28 mouse cellular contexts compared by ENCODE assay signal in the genomic region with DNA sequence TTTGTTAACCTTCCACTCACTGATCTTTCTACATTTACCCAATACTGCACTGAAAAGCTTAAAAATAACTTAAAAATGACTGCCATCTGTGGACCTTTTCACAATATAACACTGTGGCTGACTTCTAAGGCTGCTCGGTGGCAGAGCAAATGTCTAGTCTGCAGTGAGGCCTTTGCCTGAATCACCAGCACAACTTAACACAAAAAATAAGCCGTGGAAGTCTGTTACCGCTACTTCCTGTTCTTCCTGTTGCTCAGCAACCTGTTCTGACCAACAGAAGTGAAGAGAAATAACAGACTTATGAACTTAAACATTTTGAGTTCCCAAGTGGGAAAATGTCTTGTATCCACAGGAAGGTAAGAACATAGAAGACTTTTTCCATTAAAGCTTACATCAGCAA. TPM values are rescaled to one million over a fixed set of nuclear protein-coding genes. Genes with fewer than 3 reads are reported as not detected.
DNase-seq lines count a peak whose midpoint lies in the region; ATAC-seq lines count a peak whose summit lies in the region.
"Had no signal": no experiment of that assay in that cellular context is flagged by ENCODE, and none has a peak within 500 bp of the region (broad histone marks: within the 10 kb centered on the region; RNA-seq: fewer than 3 reads in every experiment).

No protein-coding gene starts in this region.

- 94% methylated on average over 3 of the region's 3 CpGs for WGBS in neural tube, embryonic 15.5 days

- peak; percentile 20 for DNase-seq in 416B (ENCODE audit: low read depth)
- DNase-seq in CD4-positive helper T cell, adult 2 months (ENCODE audit: low read depth, low spot score), result peak; percentile 15
- no peak for DNase-seq in cerebellum, postnatal 14 days
- DNase-seq in heart, adult 11 months, result no peak
- DNase-seq: cerebellum, adult 2 months had no signal

- no peaks in the 10 kb centered on the region for H3K27me3 ChIP-seq in neural tube, embryonic 15.5 days (replicated peaks)
- H3K27me3 ChIP-seq: CH12.LX; forebrain, embryonic 12.5 days; heart, embryonic 15.5 days; neural tube, embryonic 12.5 days had no signal

- H3K9ac ChIP-seq in neural tube, embryonic 15.5 days (replicated peaks), result no peak overlapping the region
- H3K9ac ChIP-seq: forebrain, embryonic 12.5 days; heart, embryonic 15.5 days; hindbrain, embryonic 14.5 days; liver, embryonic 14.5 days; neural tube, embryonic 12.5 days had no signal

- 0 out of 2 replicates have a peak, but pooled peaks have one; percentile 6 for ATAC-seq in erythroid progenitor cell, adult 5-6 weeks (replicated peaks; ENCODE audit: low FRiP score, poor library complexity, severe bottlenecking)
- peak; percentile 60 for ATAC-seq in monocyte, adult 5-6 weeks (replicated peaks; ENCODE audit: insufficient number of reproducible peaks, low FRiP score, low TSS enrichment, poor library complexity, severe bottlenecking)
- no peak for ATAC-seq in neural tube, embryonic 15.5 days (ENCODE audit: low FRiP score)
- ATAC-seq: intestine, embryonic 16.5 days had no signal

- no peak overlapping the region for H3K4me2 ChIP-seq in neural tube, embryonic 15.5 days
- H3K4me2 ChIP-seq: forebrain, embryonic 12.5 days; heart, embryonic 15.5 days; hindbrain, embryonic 14.5 days; midbrain, embryonic 11.5 days; neural tube, embryonic 12.5 days had no signal

- H3K4me3 ChIP-seq in neural tube, embryonic 15.5 days (replicated peaks), result no peak overlapping the region
- H3K4me3 ChIP-seq: embryonic facial prominence, embryonic 10.5 days; forebrain, embryonic 12.5 days; heart, embryonic 15.5 days; neural tube, embryonic 12.5 days had no signal

- H3K9me3 ChIP-seq in neural tube, embryonic 15.5 days (replicated peaks), result no peaks in the 10 kb centered on the region
- H3K9me3 ChIP-seq: heart, embryonic 15.5 days had no signal

- no peaks in the 10 kb centered on the region for H3K4me1 ChIP-seq in neural tube, embryonic 15.5 days
- H3K4me1 ChIP-seq: embryonic facial prominence, embryonic 10.5 days; forebrain, embryonic 12.5 days; heart, embryonic 15.5 days; neural tube, embryonic 12.5 days had no signal

- no peak overlapping the region for H3K27ac ChIP-seq in neural tube, embryonic 15.5 days (replicated peaks)
- H3K27ac ChIP-seq: embryonic facial prominence, embryonic 10.5 days; forebrain, embryonic 12.5 days; heart, embryonic 15.5 days; hindbrain, embryonic 14.5 days; liver, embryonic 14.5 days; neural tube, embryonic 12.5 days had no signal

- peaks cover 2% of the 10 kb centered on the region; the same call in 1 of the 2 replicates for H3K36me3 ChIP-seq in neural tube, embryonic 15.5 days
- H3K36me3 ChIP-seq: heart, embryonic 15.5 days had no signal

RNA-seq across cellular contexts. Expression of a gene that starts 11.5 kb away (rescaled TPM):
- total RNA-seq in erythroid progenitor cell, adult 5-6 weeks (2015; ENCODE audit: low replicate concordance), result 41.4 and 42.3 TPM in 2 replicates
- total RNA-seq in erythroid progenitor cell, adult 5-6 weeks (2017; ENCODE audit: low replicate concordance), result 44.0 and 54.0 TPM in 2 replicates
- total RNA-seq in monocyte, adult 5-6 weeks (2017), result 120 to 181 TPM (median 170 TPM) in 3 replicates
- 31.6 and 37.3 TPM in 2 replicates for polyA plus RNA-seq in neural tube, embryonic 15.5 days (2015; fragmentation: Nextera tagmentation; extraction: Ambion mirVana)

RNA-seq across cellular contexts. Expression of a gene that starts 36.7 kb away (rescaled TPM):
- total RNA-seq in erythroid progenitor cell, adult 5-6 weeks (2015; ENCODE audit: low replicate concordance), result not detected in 2 replicates
- not detected in 2 replicates for total RNA-seq in erythroid progenitor cell, adult 5-6 weeks (2017; ENCODE audit: low replicate concordance)
- not detected in 3 replicates for total RNA-seq in monocyte, adult 5-6 weeks (2017)
- polyA plus RNA-seq in neural tube, embryonic 15.5 days (2015; fragmentation: Nextera tagmentation; extraction: Ambion mirVana), result not detected in 2 replicates
- total RNA-seq: adrenal gland, postnatal 4 days; CH12.LX; gastrocnemius, adult 8-10 months; heart, adult 8-10 months; layer of hippocampus, postnatal 25 days; left cerebral cortex, postnatal 14 days; MEL had no signal
- polyA plus RNA-seq: cerebellum, adult 2 months; embryonic facial prominence, embryonic 10.5 days; forebrain, embryonic 12.5 days; heart, embryonic 15.5 days; hindbrain, embryonic 14.5 days; intestine, embryonic 16.5 days; kidney, embryonic 14.5 days; large intestine, adult 2 months; limb, embryonic 14.5 days; liver, embryonic 14.5 days; lung, embryonic 16.5 days; midbrain, embryonic 11.5 days; neural tube, embryonic 12.5 days; stomach, embryonic 14.5 days had no signal

RNA-seq across cellular contexts. Expression of a gene that starts 48.7 kb away (rescaled TPM):
- total RNA-seq in erythroid progenitor cell, adult 5-6 weeks (2015; ENCODE audit: low replicate concordance), result not detected in 2 replicates
- not detected in 2 replicates for total RNA-seq in erythroid progenitor cell, adult 5-6 weeks (2017; ENCODE audit: low replicate concordance)
- not detected in 3 replicates for total RNA-seq in monocyte, adult 5-6 weeks (2017)
- polyA plus RNA-seq in neural tube, embryonic 15.5 days (2015; fragmentation: Nextera tagmentation; extraction: Ambion mirVana), result not detected in 2 replicates
- total RNA-seq: adrenal gland, postnatal 4 days; CH12.LX; gastrocnemius, adult 8-10 months; heart, adult 8-10 months; layer of hippocampus, postnatal 25 days; left cerebral cortex, postnatal 14 days; MEL had no signal
- polyA plus RNA-seq: cerebellum, adult 2 months; embryonic facial prominence, embryonic 10.5 days; forebrain, embryonic 12.5 days; heart, embryonic 15.5 days; hindbrain, embryonic 14.5 days; intestine, embryonic 16.5 days; kidney, embryonic 14.5 days; large intestine, adult 2 months; limb, embryonic 14.5 days; liver, embryonic 14.5 days; lung, embryonic 16.5 days; midbrain, embryonic 11.5 days; neural tube, embryonic 12.5 days; stomach, embryonic 14.5 days had no signal

RNA-seq across cellular contexts. Expression of a gene that starts 48.8 kb away (rescaled TPM):
- not detected in 2 replicates for total RNA-seq in erythroid progenitor cell, adult 5-6 weeks (2015; ENCODE audit: low replicate concordance)
- total RNA-seq in erythroid progenitor cell, adult 5-6 weeks (2017; ENCODE audit: low replicate concordance), result not detected in 2 replicates
- total RNA-seq in monocyte, adult 5-6 weeks (2017), result not detected in 3 replicates
- not detected in 2 replicates for polyA plus RNA-seq in neural tube, embryonic 15.5 days (2015; fragmentation: Nextera tagmentation; extraction: Ambion mirVana)
- total RNA-seq: adrenal gland, postnatal 4 days; CH12.LX; gastrocnemius, adult 8-10 months; heart, adult 8-10 months; layer of hippocampus, postnatal 25 days; left cerebral cortex, postnatal 14 days; MEL had no signal
- polyA plus RNA-seq: cerebellum, adult 2 months; embryonic facial prominence, embryonic 10.5 days; forebrain, embryonic 12.5 days; heart, embryonic 15.5 days; hindbrain, embryonic 14.5 days; intestine, embryonic 16.5 days; kidney, embryonic 14.5 days; large intestine, adult 2 months; limb, embryonic 14.5 days; liver, embryonic 14.5 days; lung, embryonic 16.5 days; midbrain, embryonic 11.5 days; neural tube, embryonic 12.5 days; stomach, embryonic 14.5 days had no signal

Comparison
In these comparisons a context has a peak if more than half of its experiments do, and no peak if none do; other contexts are left out.
1. DNase-seq: peak in 416B (single experiment) and CD4-positive helper T cell, adult 2 months (single experiment); none in cerebellum, postnatal 14 days (0 of 2) and heart, adult 11 months (single experiment).